Mouse (Mus musculus) lung, embryonic 14.5 days (tissue): ENCODE data around the gene Nr1h4. TPM values are rescaled to one million over a fixed set of nuclear protein-coding genes. Genes with fewer than 3 reads are reported as not detected.

Source experiments
- ATAC-seq: fragments of 200-750 bp; cut with Nextera tagmentation; 2 replicates; pipeline ENCODE4 v1.8.0; 2017; ENCODE audit warnings: mild to moderate bottlenecking, moderate TSS enrichment, moderate library complexity; ENCODE audit not compliant: insufficient read depth
- DNase-seq: peaks from one replicate; pipeline ENCODE4 v3.0.0-alpha.2; 2015
- H3K27ac ChIP-seq: fragments of 300-500 bp; sonication (generic); 2 replicates; pipeline ENCODE4 v1.5.1; 2014; ENCODE audit warnings: low read depth, mild to moderate bottlenecking, moderate library complexity
- H3K27me3 ChIP-seq: fragments of 300-500 bp; sonication (generic); 2 replicates; pipeline ENCODE4 v1.6.1; 2014; ENCODE audit warnings: low read length, control low read depth; ENCODE audit not compliant: insufficient read depth
- H3K36me3 ChIP-seq: fragments of 300-500 bp; sonication (generic); 2 replicates; pipeline ENCODE4 v1.6.1; 2014; ENCODE audit warnings: control low read depth; ENCODE audit not compliant: insufficient read depth
- H3K4me1 ChIP-seq: fragments of 300-500 bp; sonication (generic); 2 replicates; pipeline ENCODE4 v1.6.1; 2014; ENCODE audit warnings: antibody characterized with exemption, control low read depth; ENCODE audit not compliant: insufficient read depth
- H3K4me2 ChIP-seq: fragments of 300-500 bp; sonication (generic); 2 replicates; pipeline ENCODE4 v1.6.1; 2014; ENCODE audit warnings: mild to moderate bottlenecking
- H3K4me3 ChIP-seq: fragments of 300-500 bp; sonication (generic); 2 replicates; pipeline ENCODE4 v1.5.1; 2014; ENCODE audit warnings: low read depth, low read length
- H3K9ac ChIP-seq: fragments of 300-500 bp; sonication (generic); 2 replicates; pipeline ENCODE4 v1.6.1; 2014
- H3K9me3 ChIP-seq: fragments of 300-500 bp; sonication (generic); 2 replicates; pipeline ENCODE4 v1.6.1; 2016; ENCODE audit warnings: low read depth, low read length, control low read depth
- CTCF ChIP-seq: IDR thresholded peaks from 2 replicates; pipeline ENCODE4 v1.5.1; 2016; ENCODE audit warnings: antibody characterized with exemption, low read depth
- WGBS: fragments of 180-500 bp; shearing (Covaris S2); extraction: QIAGEN DNeasy Blood & Tissue Kit; methylation state at CpG from one replicate; pipeline ENCODE4 v1.1.7; 2014; 5-methylcytosine and 5-hydroxymethylcytosine counted together
- polyA plus RNA-seq: library from polyadenylated mRNA; unstranded; fragments of >200 nt; fragmentation: Nextera tagmentation; extraction: Ambion mirVana; gene quantifications from 2 replicates; pipeline ENCODE4 v1.2.1, GENCODE M21; 2014

The Nr1h4 gene
- polyA plus RNA-seq, 1 experiment from 2014 or later, result 0.38 TPM

DNA sequence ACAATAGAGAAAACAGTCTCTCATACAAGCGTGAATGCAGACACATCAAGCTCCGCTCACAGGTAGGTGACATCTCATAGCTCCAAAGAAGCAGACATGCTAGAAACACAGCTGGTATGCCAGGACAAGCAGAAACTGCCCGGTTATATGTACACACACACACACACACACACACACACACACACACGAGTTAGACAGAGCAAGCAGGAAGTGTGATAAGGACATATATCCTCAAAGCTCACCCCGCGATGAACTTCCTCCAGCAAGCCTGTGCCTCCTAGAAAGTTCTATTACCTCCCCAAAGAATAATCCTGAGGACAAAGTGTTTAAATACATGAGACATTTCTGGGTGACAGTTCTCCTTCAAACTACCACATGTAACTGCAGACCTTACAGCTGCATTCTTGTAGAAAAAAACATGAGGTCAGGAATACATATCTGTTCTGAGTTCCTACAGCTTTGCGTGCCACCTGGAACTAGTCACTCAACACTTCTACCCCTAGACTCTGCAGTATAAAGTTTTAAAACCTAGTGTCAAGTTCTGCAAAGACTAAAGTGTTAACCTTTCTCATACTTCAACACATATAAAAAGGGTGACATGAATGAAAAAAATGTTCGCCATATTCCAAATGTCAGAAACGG is 11.5 kb downstream of the Nr1h4 start:
- no peak for TF ChIP-seq CTCF
- H3K4me2 ChIP-seq, result no peak overlapping the region
- no peaks in the 10 kb centered on the region for H3K36me3 ChIP-seq
- no peak overlapping the region for H3K4me3 ChIP-seq
- no peaks in the 10 kb centered on the region for H3K27me3 ChIP-seq
- peak; percentile 78 for ATAC-seq
- no peaks in the 10 kb centered on the region for H3K4me1 ChIP-seq
- H3K9me3 ChIP-seq, result no peaks in the 10 kb centered on the region
- 33% methylated on average over 9 of the region's 9 CpGs for WGBS
- H3K27ac ChIP-seq, result no peak overlapping the region
- peak; percentile 71 for DNase-seq
- H3K9ac ChIP-seq, result no peak overlapping the region

- no peaks in the 10 kb centered on the region for H3K27me3 ChIP-seq
- DNase-seq, result no peak
- H3K36me3 ChIP-seq, result no peaks in the 10 kb centered on the region
- H3K4me1 ChIP-seq, result no peaks in the 10 kb centered on the region
- H3K27ac ChIP-seq, result no peak overlapping the region
- H3K4me3 ChIP-seq, result no peak overlapping the region
- no peaks in the 10 kb centered on the region for H3K9me3 ChIP-seq
- TF ChIP-seq CTCF, result no peak
- 87% methylated on average over 4 of the region's 4 CpGs for WGBS
- no peak for ATAC-seq
- no peak overlapping the region for H3K9ac ChIP-seq
- H3K4me2 ChIP-seq, result no peak overlapping the region
Observed at GRCm38 (mm10) chr10:89520381-89520780, 13.0 kb downstream of the Nr1h4 start.

GRCm38 (mm10) chr10:89519226-89519625 is 14.2 kb downstream of the Nr1h4 start:
- TF ChIP-seq CTCF, result no peak
- Histone ChIP-seq H3K4me1 (no peaks in the 10 kb centered on the region), H3K9me3 (no peaks in the 10 kb centered on the region), H3K4me3 (no peak overlapping the region), H3K36me3 (no peaks in the 10 kb centered on the region), H3K27ac (no peak overlapping the region), H3K4me2 (no peak overlapping the region), H3K27me3 (no peaks in the 10 kb centered on the region), H3K9ac (no peak overlapping the region)
- WGBS, result 73% methylated on average over 4 of the region's 4 CpGs
- ATAC-seq, result no peak
- DNase-seq, result no peak

GRCm38 (mm10) chr10:89518365-89518764 is 15.0 kb downstream of the Nr1h4 start:
- no peak overlapping the region for H3K4me2 ChIP-seq
- ATAC-seq (no peak), DNase-seq (no peak)
- 78% methylated on average over 2 of the region's 2 CpGs for WGBS
- TF ChIP-seq CTCF, result no peak
- H3K36me3 ChIP-seq, result no peaks in the 10 kb centered on the region
- H3K9ac ChIP-seq, result no peak overlapping the region
- no peak overlapping the region for H3K27ac ChIP-seq
- no peak overlapping the region for H3K4me3 ChIP-seq
- no peaks in the 10 kb centered on the region for H3K9me3 ChIP-seq
- no peaks in the 10 kb centered on the region for H3K4me1 ChIP-seq
- no peaks in the 10 kb centered on the region for H3K27me3 ChIP-seq

DNA sequence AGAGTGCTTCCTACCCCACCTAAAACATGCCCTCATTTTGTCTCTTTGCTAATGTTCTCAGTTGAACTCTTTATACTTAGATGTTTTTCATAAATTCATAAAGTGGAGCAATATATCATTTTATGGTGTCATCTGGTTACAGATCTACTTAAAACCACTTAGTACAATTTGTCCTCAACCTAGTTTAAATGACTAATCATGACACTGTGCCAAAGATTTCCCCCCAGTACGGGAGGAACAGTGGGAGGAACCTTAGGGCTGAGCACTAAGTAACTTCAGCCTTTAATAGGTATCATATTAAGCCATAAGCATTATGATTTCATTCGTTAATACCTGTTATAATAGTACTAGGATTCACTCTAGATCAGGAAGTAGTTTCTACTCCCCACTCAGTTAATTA is 17.6 kb downstream of the Nr1h4 start:
- no peak overlapping the region for H3K9ac ChIP-seq
- DNase-seq (no peak), ATAC-seq (no peak)
- no peaks in the 10 kb centered on the region for H3K4me1 ChIP-seq
- WGBS, result 62% methylated on average over 2 of the region's 2 CpGs
- no peak overlapping the region for H3K4me2 ChIP-seq
- H3K9me3 ChIP-seq, result no peaks in the 10 kb centered on the region
- H3K27ac ChIP-seq, result no peak overlapping the region
- H3K27me3 ChIP-seq, result no peaks in the 10 kb centered on the region
- no peak for TF ChIP-seq CTCF
- H3K4me3 ChIP-seq, result no peak overlapping the region
- no peaks in the 10 kb centered on the region for H3K36me3 ChIP-seq

GRCm38 (mm10) chr10:89512562-89512961 is 20.8 kb downstream of the Nr1h4 start:
- no peaks in the 10 kb centered on the region for H3K4me1 ChIP-seq
- DNase-seq, result no peak
- TF ChIP-seq CTCF, result no peak
- H3K36me3 ChIP-seq, result no peaks in the 10 kb centered on the region
- no peaks in the 10 kb centered on the region for H3K9me3 ChIP-seq
- ATAC-seq, result no peak
- no peak overlapping the region for H3K4me3 ChIP-seq
- no peak overlapping the region for H3K27ac ChIP-seq
- no peak overlapping the region for H3K9ac ChIP-seq
- WGBS, result 76% methylated on average over 6 of the region's 6 CpGs
- H3K4me2 ChIP-seq, result no peak overlapping the region
- H3K27me3 ChIP-seq, result no peaks in the 10 kb centered on the region

DNA sequence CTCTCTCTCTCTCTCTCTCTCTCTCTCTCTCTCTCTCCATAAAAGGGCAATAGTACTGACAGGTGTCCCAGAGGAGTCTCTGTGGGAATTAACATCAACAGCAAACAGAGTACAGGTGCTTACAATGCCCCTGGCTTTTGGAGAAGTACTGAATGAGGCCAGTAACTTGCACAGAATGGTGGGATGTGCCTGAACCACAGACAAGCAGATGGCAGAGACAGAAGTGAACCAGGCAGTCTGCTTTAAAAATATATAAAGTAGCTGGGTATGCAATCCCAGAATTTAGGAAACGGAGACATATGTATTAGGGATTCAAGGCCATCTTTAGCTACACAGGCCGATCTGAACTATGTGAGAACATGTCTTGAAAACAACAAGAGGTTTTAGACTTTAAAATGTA is 22.8 kb downstream of the Nr1h4 start:
- no peaks in the 10 kb centered on the region for H3K27me3 ChIP-seq
- H3K27ac ChIP-seq, result no peak overlapping the region
- H3K4me2 ChIP-seq, result no peak overlapping the region
- no peaks in the 10 kb centered on the region for H3K9me3 ChIP-seq
- H3K4me1 ChIP-seq, result no peaks in the 10 kb centered on the region
- no peak for TF ChIP-seq CTCF
- H3K4me3 ChIP-seq, result no peak overlapping the region
- ATAC-seq (no peak), DNase-seq (no peak)
- WGBS, result 83% methylated on average over 2 of the region's 2 CpGs
- no peaks in the 10 kb centered on the region for H3K36me3 ChIP-seq
- H3K9ac ChIP-seq, result no peak overlapping the region

DNA sequence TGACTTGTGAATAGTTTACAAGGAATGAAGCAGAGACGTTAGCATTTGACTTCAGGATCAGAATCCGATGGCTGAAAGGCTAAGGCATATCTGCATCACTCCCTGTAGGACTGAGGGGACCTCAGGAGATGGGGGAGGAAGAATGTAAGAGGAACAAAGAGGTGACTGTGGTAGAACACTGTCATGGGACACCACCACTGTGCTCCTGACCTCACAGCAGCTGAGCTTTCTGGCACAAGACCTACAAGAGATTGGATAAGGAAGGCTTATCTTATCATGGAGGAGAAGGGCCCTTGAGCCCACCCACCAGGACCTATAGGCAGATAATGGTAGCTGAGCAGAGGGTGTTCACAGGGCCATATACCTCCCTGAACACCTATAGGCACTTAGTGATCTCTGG is 24.8 kb downstream of the Nr1h4 start:
- Histone ChIP-seq H3K9ac (no peak overlapping the region), H3K4me3 (no peak overlapping the region), H3K4me1 (no peaks in the 10 kb centered on the region), H3K9me3 (no peaks in the 10 kb centered on the region), H3K4me2 (no peak overlapping the region), H3K27ac (no peak overlapping the region), H3K27me3 (no peaks in the 10 kb centered on the region), H3K36me3 (no peaks in the 10 kb centered on the region)
- no peak for ATAC-seq
- no peak for DNase-seq
- 54% methylated on average over 2 of the region's 2 CpGs for WGBS
- TF ChIP-seq CTCF, result no peak
